Mouse (Mus musculus) CH12.LX (cell line): ENCODE measurements around the gene 1700020N01Rik.

Source experiments
- CTCF ChIP-seq, 2 experiments: IDR thresholded peaks in 1 of 2; conservative IDR thresholded peaks in 1 of 2; 2 replicates each; pipeline ENCODE4 v1.5.1; 2011 to 2012; ENCODE audit warnings: low read depth in 2 of 2, low read length in 2 of 2, improper control_type of control experiment in 1 of 2, inconsistent platforms in 1 of 2, mild to moderate bottlenecking in 1 of 2, moderate library complexity in 1 of 2
- POLR2A ChIP-seq: IDR thresholded peaks from 2 replicates; pipeline ENCODE4 v1.6.1; 2011; ENCODE audit warnings: low read depth, mild to moderate bottlenecking, improper control_type of control experiment, low read length

DNA sequence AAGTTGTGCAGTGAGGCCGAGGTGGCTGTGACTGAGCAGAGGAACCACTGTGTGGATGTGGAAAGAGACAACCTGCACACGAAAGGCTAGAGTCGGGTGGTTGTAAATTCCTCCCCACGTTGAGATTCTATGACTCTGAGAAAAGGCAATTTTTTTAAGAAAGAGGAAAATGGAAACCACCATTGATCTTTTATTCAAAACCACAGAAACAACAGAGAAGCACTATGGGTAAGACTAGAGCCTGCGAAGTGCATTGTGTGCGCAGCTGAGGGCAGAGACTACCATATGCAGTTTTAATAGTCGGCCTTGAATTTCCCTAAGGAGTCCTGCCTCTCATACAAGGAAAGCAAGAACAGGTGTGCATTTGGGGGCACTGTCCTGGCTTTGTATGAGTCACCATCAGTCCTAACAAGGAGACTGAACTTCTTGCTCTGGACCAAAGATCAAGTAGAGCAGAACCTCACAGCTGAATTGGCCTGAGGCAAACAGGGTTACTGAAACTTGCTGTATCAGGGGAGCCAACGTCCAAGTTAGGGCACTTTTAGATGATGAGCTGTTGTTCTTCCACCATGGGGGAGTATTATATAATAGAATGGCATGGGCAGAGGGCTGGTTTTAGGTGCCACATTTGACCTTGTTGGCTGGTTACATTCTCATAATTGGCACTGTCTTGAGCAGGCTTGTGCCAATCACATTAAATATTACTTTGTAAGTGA, 39.8 kb upstream of the 1700020N01Rik start:
- TF ChIP-seq POLR2A (no peak), CTCF (conservative IDR thresholded peaks at IDR 0.05 in 1 of 2, IDR thresholded peaks at IDR 0.05 in 1 of 2; ENCODE audit: low read depth in 2 of 2, low read length in 2 of 2) (no peak)
